Mouse (Mus musculus): ENCODE results near the gene Zfp956. TPM values are rescaled to one million over a fixed set of nuclear protein-coding genes. Genes with fewer than 3 reads are reported as not detected.

The Zfp956 gene
- polyA plus RNA-seq, 1 experiment from 2014 or later = 23.2 TPM

GRCm38 (mm10) chr6:47978897-47979368, 25.7 kb downstream of the Zfp956 start:
- Histone ChIP-seq H3K9ac (replicated peaks) (no peak overlapping the region), H3K9me3 (replicated peaks) (no peaks in the 10 kb centered on the region)
- ATAC-seq (ENCODE audit: low FRiP score) = peak; percentile 87

GRCm38 (mm10) chr6:47983936-47984335, 30.7 kb downstream of the Zfp956 start:
- WGBS = 11% methylated on average over 2 of the region's 2 CpGs
- Histone ChIP-seq H3K4me2 (no peak overlapping the region), H3K27ac (replicated peaks) (no peak overlapping the region), H3K4me1 (no peaks in the 10 kb centered on the region), H3K36me3 (no peaks in the 10 kb centered on the region), H3K4me3 (replicated peaks) (no peak overlapping the region), H3K9me3 (replicated peaks) (no peaks in the 10 kb centered on the region), H3K27me3 (replicated peaks) (no peaks in the 10 kb centered on the region), H3K9ac (replicated peaks) (no peak overlapping the region)
- ATAC-seq (ENCODE audit: low FRiP score) = no peak

More at GRCm38 (mm10) chr6:47978897-47979368, 25.7 kb downstream of the Zfp956 start:
- Histone ChIP-seq H3K4me1 (no peaks in the 10 kb centered on the region), H3K4me2 (no peak overlapping the region), H3K36me3 (no peaks in the 10 kb centered on the region), H3K27ac (replicated peaks) (no peak overlapping the region), H3K27me3 (replicated peaks) (no peaks in the 10 kb centered on the region), H3K4me3 (replicated peaks) (no peak overlapping the region)
- 24% methylated on average over 6 of the region's 6 CpGs for WGBS

- WGBS = 91% methylated on average over 9 of the region's 9 CpGs
- H3K27me3 ChIP-seq (replicated peaks) = no peaks in the 10 kb centered on the region
- H3K9me3 ChIP-seq (replicated peaks) = no peaks in the 10 kb centered on the region
- no peaks in the 10 kb centered on the region for H3K36me3 ChIP-seq
- H3K4me3 ChIP-seq (replicated peaks) = no peak overlapping the region
- no peak overlapping the region for H3K27ac ChIP-seq (replicated peaks)
- H3K9ac ChIP-seq (replicated peaks) = no peak overlapping the region
- ATAC-seq (ENCODE audit: low FRiP score) = no peak
- H3K4me1 ChIP-seq = no peaks in the 10 kb centered on the region
- H3K4me2 ChIP-seq = no peak overlapping the region
These were observed 42.5 kb downstream of the Zfp956 start for GRCm38 (mm10) chr6:47995661-47996060.

GRCm38 (mm10) chr6:48010727-48011126, 57.5 kb downstream of the Zfp956 start:
- 56% methylated on average over 8 of the region's 8 CpGs for WGBS
- no peak overlapping the region for H3K27ac ChIP-seq (replicated peaks)

More at GRCm38 (mm10) chr6:48010727-48011126, 57.5 kb downstream of the Zfp956 start:
- H3K36me3 ChIP-seq = no peaks in the 10 kb centered on the region
- H3K4me3 ChIP-seq (replicated peaks) = no peak overlapping the region
- H3K9me3 ChIP-seq (replicated peaks) = no peaks in the 10 kb centered on the region
- H3K27me3 ChIP-seq (replicated peaks) = no peaks in the 10 kb centered on the region
- peaks cover 2% of the 10 kb centered on the region for H3K4me1 ChIP-seq
- no peak overlapping the region for H3K9ac ChIP-seq (replicated peaks)
- no peak overlapping the region for H3K4me2 ChIP-seq
- ATAC-seq (ENCODE audit: low FRiP score) = no peak

Other genes with a start within 250 kb of the Zfp956 start
- 147 and 177 TPM in 2 replicates for gene Pdia4, start 140.0 kb upstream of the Zfp956 start, polyA plus RNA-seq (2015; fragmentation: Nextera tagmentation; extraction: Ambion mirVana)
- 14.4 and 16.4 TPM in 2 replicates for gene Zfp786, start 122.5 kb upstream of the Zfp956 start, polyA plus RNA-seq (2015; fragmentation: Nextera tagmentation; extraction: Ambion mirVana)
- 17.3 and 17.4 TPM in 2 replicates for gene Zfp398, start 117.7 kb upstream of the Zfp956 start, polyA plus RNA-seq (2015; fragmentation: Nextera tagmentation; extraction: Ambion mirVana)
- 21.3 and 23.3 TPM in 2 replicates for gene Zfp282, start 76.2 kb upstream of the Zfp956 start, polyA plus RNA-seq (2015; fragmentation: Nextera tagmentation; extraction: Ambion mirVana)
- gene Zfp212, start 32.9 kb upstream of the Zfp956 start, polyA plus RNA-seq (2015; fragmentation: Nextera tagmentation; extraction: Ambion mirVana) = 15.5 and 16.1 TPM in 2 replicates
- gene Zfp777, start 95.5 kb downstream of the Zfp956 start, polyA plus RNA-seq (2015; fragmentation: Nextera tagmentation; extraction: Ambion mirVana) = 13.4 and 14.8 TPM in 2 replicates
- 19.4 and 21.9 TPM in 2 replicates for gene Zfp746, start 133.2 kb downstream of the Zfp956 start, polyA plus RNA-seq (2015; fragmentation: Nextera tagmentation; extraction: Ambion mirVana)

Data from neural tube, embryonic 15.5 days (tissue).